Mouse (Mus musculus) layer of hippocampus, postnatal 10 days (tissue): ENCODE measurements around the gene Btbd19. TPM values are rescaled to one million over a fixed set of nuclear protein-coding genes. Genes with fewer than 3 reads are reported as not detected.

Source experiments
- DNase-seq, 2 experiments: peaks; one replicate each; pipeline ENCODE4 v3.0.0; 2021; ENCODE audit warnings: low spot score in 2 of 2
- microRNA-seq, 2 experiments: library from miRNA; unstranded; fragments of <30 nt; microRNA quantifications; one replicate each; pipeline ENCODE4 v1.2.0; 2021
- total RNA-seq, 2 experiments: library from RNA; stranded (reverse); gene quantifications; 2 replicates each; pipeline ENCODE4 v1.2.3; 2021

The Btbd19 gene
- total RNA-seq, 2 experiments from 2014 or later: 6.7 to 11.2 TPM

DNA sequence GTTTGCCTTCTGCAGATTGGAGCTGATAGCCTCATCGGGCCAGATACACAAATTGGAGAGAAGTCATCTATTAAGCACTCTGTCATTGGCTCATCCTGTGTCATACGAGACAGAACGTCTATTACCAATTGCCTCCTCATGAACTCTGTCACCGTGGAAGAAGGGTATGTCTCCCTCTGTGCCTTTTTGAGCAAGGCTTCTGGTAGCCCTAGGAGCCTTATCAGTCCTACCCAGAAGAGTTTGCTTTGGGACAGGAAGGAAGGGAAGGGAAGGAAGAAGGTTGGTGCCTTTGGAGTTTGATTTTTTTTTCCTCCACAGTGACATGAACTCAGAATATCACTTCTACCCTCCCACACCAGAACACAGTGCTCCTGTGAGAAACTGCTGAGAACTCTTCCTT lies 54.9 kb downstream of the Btbd19 start:
- DNase-seq: no peak

GRCm38 (mm10) chr4:117069647-117070046 lies 55.9 kb downstream of the Btbd19 start:
- DNase-seq: no peak

Small RNA genes lying within 50 kb of the gene (microRNA-seq; reads per million reads assigned to microRNA genes)
- 0 reads per million in 2 experiments for gene Gm22398

Other genes with a start within 250 kb of the Btbd19 start
- 10 to 100 TPM; 12.2 to 14.0 TPM for gene Zswim5, start 248.3 kb downstream of the Btbd19 start, total RNA-seq
- gene Urod, start 131.3 kb downstream of the Btbd19 start, total RNA-seq: 10 to 100 TPM; 42.4 to 45.4 TPM
- 10 to 100 TPM; 44.3 to 52.2 TPM for gene Hectd3, start 130.4 kb downstream of the Btbd19 start, total RNA-seq
- gene Eif2b3, start 106.3 kb downstream of the Btbd19 start, total RNA-seq: 10 to 100 TPM; 26.1 to 27.0 TPM
- gene Ptch2, start 29.6 kb downstream of the Btbd19 start, total RNA-seq: 1 to 10 TPM; 2.5 to 3.2 TPM
- 1 to 10 TPM; 1.1 to 1.5 TPM for gene Tctex1d4, start 1.1 kb upstream of the Btbd19 start, total RNA-seq
- 10 to 100 TPM; 16.3 to 16.9 TPM for gene Plk3, start 8.2 kb upstream of the Btbd19 start, total RNA-seq
- gene Rps8, start 30.5 kb upstream of the Btbd19 start, total RNA-seq: 100 to 1,000 TPM; 556 to 596 TPM
- gene Kif2c, start 56.9 kb upstream of the Btbd19 start, total RNA-seq: 1 to 10 TPM; 2.5 to 2.8 TPM
- gene Tmem53, start 126.2 kb upstream of the Btbd19 start, total RNA-seq: 1 to 10 TPM; 5.0 to 6.2 TPM
- gene Armh1, start 126.4 kb upstream of the Btbd19 start, total RNA-seq: 1 to 10 TPM; 2.3 to 3.7 TPM